Mouse (Mus musculus) left cerebral cortex, postnatal 25 days (tissue): ENCODE data around the gene Sec62. TPM values are rescaled to one million over a fixed set of nuclear protein-coding genes. Genes with fewer than 3 reads are reported as not detected.

Experiments
- DNase-seq, 2 experiments: peaks; one replicate each; pipeline ENCODE4 v3.0.0; 2022; ENCODE audit warnings: low spot score in 2 of 2, mixed read lengths in 1 of 2
- intact Hi-C: fragments of 180-260 bp; cut with DNase I; formaldehyde crosslinking; loops from one replicate; pipeline ENCODE4 v1.15.1; 2025
- total RNA-seq, 2 experiments: library from RNA; stranded (reverse); gene quantifications; 2 replicates each; pipeline ENCODE4 v1.2.3; 2021

Sec62 gene
- 100 to 1,000 TPM; 115 to 117 TPM for total RNA-seq

DNA sequence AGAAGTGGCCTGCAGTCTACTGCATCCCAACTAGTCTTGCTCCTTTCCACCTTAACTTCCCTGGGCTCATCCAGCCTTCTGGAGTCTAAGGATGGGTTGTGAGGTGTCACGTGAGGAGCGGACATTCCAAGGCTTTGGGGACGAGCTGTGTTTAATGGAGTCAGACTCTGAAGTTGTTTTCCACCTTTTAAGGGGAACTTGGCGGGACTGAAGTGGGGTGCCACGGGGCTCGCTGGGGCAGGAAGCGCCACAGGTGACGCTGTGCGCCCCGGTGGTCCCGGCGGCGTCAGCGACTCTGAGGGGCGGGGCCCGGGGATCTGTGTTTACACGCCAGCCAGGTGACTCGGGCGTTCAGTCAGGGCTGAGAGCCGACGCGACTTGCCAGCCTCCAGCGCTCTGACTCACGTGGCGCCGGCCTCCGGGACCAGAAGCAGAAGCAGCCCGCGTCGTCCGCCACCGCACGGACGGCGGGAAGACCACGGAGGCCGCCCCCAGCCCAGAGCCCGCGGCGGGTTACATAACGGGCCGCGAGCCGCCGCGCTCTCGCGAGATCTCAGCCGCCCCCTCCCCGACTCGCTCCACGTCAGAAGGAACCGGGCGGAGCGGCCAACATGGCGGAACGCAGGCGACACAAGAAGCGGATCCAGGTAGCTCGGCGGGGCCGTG is at the start of gene Sec62:
Sec62 (plus strand) TSS at position 139 of the 666 bp plus-strand sequence.
- intact Hi-C loops = loop anchor here (2.0 to 10.0 kb wide), 4 partner anchors 56 to 342 kb away; partner anchors contain the start of gene Mynn
- peak; percentile 95 to 96 for DNase-seq

DNA sequence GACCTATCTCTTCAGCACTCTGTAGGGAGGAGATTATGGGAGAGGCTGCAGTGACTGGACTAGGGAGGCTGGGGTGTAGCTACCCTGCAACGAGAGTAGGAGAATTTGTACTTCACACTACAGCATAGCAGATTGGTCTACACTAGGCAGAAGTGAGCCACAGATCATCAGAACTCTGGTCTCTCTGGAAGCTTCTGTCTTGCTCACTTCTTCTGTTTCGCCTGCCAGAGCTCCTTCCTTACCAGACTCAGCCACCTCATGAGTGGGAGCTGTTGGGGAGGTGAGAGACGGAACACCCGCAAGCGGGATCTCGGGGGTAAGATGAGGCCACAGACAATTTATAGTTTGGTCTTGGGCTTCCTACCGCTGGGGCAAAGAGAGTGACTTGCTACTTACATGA is 49.8 kb upstream of the Sec62 start:
- peak in 1 of 2 experiments; percentile 59 for DNase-seq

DNA sequence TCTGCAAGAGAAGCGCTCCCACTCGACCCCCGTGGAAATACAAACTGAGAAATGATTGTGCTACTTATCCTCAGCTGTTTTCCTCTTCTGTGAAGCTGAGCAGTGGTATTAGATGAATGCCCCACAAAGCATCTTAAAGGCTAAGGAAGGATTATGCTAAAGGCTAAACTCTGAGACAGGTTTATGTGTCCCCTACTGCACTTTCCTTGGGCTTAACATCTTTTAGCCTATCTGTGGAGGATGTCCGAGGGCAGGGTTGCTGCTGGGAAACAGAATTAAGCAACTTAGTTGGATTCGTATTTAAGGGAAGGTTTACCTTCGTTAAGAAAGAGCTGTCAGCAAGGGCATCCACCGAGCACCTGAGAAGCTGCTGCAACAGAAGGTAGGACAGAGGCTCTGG is 46.7 kb upstream of the Sec62 start, which contains the start of gene Samd7:
Samd7 (plus strand) TSS at position 288 of the 400 bp plus-strand sequence.
- intact Hi-C loops = no loop called here
- DNase-seq = no peak

More for the DNA sequence above, 49.8 kb upstream of the Sec62 start:
- intact Hi-C loops = no loop called here

DNA sequence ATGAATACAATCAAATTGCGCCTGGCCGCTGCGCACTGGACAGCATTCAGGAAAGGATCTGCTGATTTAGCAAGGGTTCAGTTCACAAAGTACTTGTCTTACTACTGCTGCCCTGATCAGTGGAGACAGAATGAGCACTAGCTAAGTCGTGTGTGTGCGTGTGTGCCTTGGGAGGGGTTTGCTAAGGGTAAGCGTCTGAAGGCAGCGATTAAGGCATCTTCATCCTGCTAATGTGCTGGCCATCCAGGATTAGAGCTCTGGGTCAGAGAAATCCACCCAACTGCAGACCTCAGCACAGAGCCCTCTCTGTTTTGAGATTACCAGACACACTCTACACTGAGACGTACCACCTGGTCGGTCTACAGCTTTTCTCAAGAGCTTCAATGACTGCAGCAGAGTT is 44.4 kb upstream of the Sec62 start:
- intact Hi-C loops = no loop called here

DNA sequence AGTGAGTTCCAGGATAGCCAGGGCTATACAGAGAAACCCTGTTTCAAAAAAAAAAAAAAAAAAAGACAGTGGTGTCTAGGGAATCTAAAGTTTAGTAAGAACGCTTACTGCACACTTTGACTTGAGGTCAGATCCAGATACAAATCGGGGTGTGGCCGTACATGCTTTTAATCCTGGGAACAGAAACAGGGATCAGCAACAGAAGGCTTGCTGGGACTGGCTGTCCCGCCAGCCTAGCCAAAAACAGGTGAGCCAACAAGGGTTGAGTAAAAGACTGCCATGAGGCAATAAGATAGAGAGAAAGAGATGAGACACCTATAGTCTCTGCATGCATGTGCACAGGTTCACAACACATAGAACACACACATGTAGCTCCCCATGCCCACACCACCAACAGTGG is 38.0 kb upstream of the Sec62 start:
- intact Hi-C loops = no loop called here

More for the DNA sequence above, 44.4 kb upstream of the Sec62 start:
- DNase-seq = no peak

DNA sequence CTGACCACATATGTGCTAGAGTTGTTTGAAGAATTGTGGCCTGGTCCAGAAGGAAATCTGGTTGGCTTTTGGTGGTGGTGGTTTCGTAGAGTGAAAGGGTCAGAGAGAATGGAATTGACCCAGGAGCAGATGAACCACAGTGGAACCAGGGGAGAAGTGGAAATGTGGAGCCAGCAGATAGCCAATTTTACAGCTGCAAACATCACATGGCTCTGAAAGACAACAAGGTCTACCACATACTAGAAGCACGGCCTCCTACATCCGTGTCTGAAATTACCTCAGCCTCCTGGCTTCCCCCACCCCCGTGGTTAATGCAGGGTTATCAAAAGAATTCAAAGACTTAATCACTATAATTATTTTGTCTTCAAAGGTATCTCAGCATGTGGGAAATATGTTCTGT is 27.8 kb upstream of the Sec62 start:
- DNase-seq = no peak
- intact Hi-C loops = no loop called here

More for the DNA sequence above, 38.0 kb upstream of the Sec62 start:
- no peak for DNase-seq

GRCm38 (mm10) chr3:30765311-30766027 is 27.2 kb upstream of the Sec62 start:
- intact Hi-C loops = no loop called here
- DNase-seq = no peak

DNA sequence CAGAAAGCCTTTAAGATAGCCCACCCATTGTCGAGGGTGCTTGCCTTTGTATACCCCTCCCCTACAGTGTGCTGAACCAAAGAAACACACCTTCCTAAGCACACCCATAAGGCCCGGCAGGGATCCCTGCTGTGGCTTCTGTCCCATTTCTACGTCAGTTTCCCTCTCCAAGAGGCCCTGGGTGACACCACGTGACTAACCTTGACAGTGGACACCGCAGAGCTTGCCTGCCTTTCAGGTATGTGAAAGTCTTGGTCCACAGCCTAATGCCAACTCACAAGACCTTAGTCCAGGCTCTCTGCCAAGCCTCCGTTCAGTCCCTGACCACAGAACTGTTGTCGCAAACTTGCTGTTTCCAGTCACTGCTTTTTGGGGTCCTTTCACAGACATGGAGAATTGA is 26.5 kb upstream of the Sec62 start:
- intact Hi-C loops = no loop called here
- no peak for DNase-seq

GRCm38 (mm10) chr3:30767271-30767670 is 25.4 kb upstream of the Sec62 start:
- intact Hi-C loops = no loop called here
- peak; percentile 17 to 77 for DNase-seq

DNA sequence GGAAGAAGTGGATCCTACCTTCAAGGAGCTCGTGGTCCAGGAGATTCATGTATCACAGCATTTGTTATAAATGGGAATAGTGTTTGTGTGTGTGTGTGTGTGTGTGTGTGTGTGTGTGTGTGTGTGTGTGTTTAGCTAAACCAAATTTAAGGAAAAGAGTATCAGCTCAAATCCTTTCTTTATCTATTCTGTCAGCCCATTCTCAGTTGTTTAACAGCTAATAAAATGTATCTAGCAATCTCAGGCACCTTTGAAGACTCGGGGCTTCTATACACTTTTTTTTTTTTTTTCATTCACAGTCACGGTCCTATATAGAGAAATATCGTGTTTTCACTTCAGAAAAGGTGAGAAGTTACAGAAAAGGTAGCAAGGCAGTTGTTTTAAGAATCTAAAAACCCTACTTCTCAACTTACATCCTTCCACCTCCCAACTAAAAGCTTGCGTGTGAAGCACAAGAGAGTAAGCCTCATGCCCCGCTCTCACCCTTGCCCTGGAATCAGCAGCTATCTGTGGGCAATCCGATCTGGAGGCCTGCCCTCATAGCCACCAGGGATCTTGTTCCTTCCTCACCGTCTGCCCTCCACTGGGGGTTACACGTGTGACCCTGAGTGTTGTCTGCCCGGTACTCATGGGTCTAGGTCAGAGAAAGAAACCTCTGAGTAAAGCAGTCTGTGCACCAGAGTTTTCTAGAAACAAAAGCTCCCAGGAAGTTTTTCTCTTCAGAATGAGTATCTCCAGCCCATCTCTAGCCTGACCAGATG is 22.7 kb upstream of the Sec62 start:
- DNase-seq = no peak
- intact Hi-C loops = no loop called here

DNA sequence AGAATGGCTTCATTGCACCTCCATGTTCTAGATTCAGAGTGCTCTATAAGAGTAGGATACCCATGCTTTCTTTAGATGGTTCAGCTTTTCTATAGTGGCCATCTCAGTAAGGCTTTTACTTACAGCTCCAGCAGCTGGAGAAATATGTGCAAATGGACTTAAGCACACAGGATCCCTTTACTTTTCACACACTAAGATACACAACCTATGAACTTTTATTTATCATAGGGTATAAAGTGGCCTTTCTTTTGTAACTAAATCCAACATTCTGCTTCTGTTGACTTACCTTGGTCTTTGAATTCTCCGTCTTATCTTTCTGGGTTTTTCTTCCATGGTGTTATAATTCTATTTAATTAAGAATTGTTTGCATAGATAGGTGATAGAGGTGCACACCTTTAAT is 21.1 kb upstream of the Sec62 start:
- DNase-seq = no peak

GRCm38 (mm10) chr3:30772631-30773030 is 20.0 kb upstream of the Sec62 start:
- intact Hi-C loops = no loop called here
- DNase-seq = no peak

More for the DNA sequence above, 21.1 kb upstream of the Sec62 start:
- intact Hi-C loops = no loop called here

GRCm38 (mm10) chr3:30774677-30775076 is 18.0 kb upstream of the Sec62 start:
- peak; percentile 7 to 65 for DNase-seq

GRCm38 (mm10) chr3:30777984-30778383 is 14.7 kb upstream of the Sec62 start:
- no peak for DNase-seq
- intact Hi-C loops = loop anchor here (5.0 kb wide), 1 partner anchor 41 kb away; no protein-coding TSS in a partner anchor

More at GRCm38 (mm10) chr3:30774677-30775076, 18.0 kb upstream of the Sec62 start:
- intact Hi-C loops = loop anchor here (5.0 kb wide), 1 partner anchor 37 kb away; no protein-coding TSS in a partner anchor

GRCm38 (mm10) chr3:30788531-30788930 is 4.1 kb upstream of the Sec62 start:
- no peak for DNase-seq
- intact Hi-C loops = no loop called here

DNA sequence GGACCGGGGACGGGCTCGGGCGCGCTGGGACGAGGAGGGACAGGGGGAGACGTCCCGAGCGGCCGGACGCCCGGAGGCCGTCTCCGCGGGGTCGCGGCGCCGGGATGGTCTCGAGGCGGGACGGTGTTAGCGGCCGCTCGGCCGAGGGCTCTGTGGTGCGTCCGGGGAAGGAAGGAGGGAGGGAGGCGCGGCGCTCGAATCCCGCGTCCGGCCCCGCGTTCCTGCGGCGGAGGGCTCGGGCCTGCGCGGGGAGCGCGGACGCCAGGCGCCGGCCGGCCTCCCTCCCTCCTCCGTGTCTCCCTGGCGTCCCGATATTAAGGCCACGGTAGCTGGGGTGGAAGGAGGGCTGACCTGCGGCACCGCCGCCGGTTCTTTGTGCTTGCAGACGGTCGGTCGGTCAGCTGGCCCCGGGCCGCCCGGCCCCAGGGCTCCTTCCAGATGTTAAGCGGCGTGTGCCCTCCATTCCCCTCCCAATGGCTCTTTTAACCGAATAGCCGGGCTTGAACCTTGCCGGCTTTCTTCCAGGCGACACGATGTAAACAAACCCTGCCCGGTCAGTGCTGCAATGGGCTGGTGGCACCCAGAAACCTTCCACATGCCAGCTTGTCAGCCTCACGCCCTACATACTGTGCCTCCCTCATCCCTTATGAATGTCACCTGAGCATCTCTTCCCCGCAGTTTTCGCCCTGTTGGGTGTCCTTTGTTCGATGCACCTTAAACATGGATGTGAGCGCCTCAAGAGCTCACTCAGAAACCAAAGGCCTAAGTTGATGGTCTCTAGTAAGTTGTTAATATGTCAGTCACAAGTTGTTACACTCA is 937 bp downstream of the Sec62 start:
- intact Hi-C loops = loop anchor here (2.0 to 10.0 kb wide), 4 partner anchors 57 to 341 kb away; partner anchors contain the start of gene Mynn

DNA sequence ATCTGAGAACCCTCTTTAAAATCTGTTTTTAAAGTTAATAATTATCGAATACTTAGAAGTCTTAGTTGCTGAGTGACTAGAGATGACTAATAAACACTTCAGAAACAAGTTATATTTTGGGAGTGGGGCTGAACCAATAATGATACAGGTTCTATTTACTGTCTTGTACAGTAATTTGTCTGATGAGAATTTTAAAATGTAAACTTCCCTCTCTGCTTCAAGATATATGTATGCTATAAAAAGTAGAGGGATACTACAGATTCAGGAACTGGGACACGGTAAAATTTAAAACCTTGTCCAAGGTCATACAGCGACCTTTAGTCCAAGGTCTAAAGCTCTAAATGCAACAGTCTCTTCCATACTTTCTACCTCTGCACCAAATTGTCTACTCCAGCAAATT is 9.5 kb downstream of the Sec62 start:
- intact Hi-C loops = no loop called here
- no peak for DNase-seq

More for the DNA sequence above, 937 bp downstream of the Sec62 start:
- peak; percentile 28 to 33 for DNase-seq

GRCm38 (mm10) chr3:30812881-30813280 is 20.2 kb downstream of the Sec62 start:
- intact Hi-C loops = no loop called here
- DNase-seq = no peak

DNA sequence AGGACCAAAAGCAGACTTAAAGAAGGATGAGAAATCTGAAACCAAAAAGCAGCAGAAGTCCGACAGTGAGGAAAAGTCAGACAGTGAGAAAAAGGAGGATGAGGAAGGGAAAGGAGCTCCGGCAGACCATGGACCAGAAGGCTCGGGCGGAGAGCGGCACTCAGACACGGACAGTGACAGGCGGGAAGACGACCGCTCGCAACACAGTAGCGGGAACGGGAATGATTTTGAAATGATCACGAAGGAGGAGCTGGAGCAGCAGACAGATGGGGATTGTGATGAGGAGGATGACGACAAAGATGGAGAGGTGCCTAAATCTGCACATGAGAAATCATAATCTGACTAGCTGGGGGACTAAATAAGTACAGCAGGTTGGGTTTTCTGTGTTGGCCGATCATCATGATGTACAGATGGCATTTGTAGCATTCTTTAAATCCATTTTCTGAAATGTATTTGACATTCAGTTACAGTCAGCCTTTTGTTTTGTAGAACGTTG is 26.0 kb downstream of the Sec62 start:
- DNase-seq = no peak
- intact Hi-C loops = no loop called here
